Mouse (Mus musculus): ENCODE measurements at regions not wholly inside any gene's neighbourhood (a gene's known extent, or its start where the extent isn't known, plus 50 kb on each side); places are given as distances from the start of the nearest gene placed in this dataset.
"Not testable (repeated sequence)": the region's sequence is repeated elsewhere in the genome, so short reads cannot be mapped to it uniquely, and the experiment has no call there.

DNA sequence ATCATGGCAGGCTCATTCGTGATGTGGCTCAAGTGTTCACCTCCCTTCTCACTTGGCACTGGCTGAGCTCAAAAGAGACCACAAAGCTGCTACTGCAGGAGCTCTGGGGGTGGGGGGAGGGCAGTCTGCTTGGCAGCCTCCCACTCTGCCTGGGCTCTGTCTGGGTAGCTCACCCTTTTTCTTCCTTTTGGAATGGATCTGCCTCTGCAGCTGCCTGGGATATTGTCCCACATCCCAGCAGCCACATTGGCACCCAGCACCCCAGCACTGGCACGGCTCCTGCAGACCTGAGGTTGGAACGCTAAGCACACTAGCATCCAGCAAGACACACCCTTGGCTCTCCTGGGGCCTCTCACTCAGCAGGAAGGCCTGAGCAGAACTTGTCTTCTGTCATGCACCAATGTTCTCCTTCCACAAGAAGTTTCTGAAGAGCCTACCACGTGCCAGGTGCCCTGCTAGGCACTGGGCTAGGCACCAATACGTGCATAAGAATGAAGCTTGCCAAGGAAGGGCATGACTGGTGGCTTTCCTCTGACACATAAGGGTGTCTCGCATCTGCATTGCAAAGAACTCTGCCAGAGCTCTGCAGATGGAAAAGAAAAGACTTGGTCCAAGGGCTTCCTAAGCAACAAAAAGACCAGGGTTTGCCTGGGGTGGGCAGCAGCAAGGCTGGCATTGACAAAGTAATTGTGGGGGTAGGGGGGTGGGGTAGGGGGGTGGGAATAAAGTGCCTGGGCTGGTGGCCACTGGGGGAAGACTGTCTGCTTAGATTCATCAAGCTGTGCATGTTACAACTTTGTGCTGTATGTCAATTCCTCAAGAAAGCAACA is 112.1 kb upstream of the Sipa1l1 start:
- not testable (repeated sequence) for H3K4me2 ChIP-seq (replicated peaks; ENCODE audit: low read depth, low read length); H3K27me3 ChIP-seq (ENCODE audit: control insufficient read depth, insufficient read depth, low read length); H3K4me3 ChIP-seq (ENCODE audit: low read depth, low read length); DNase-seq (ENCODE audit: low spot score); ATAC-seq (ENCODE audit: low FRiP score); H3K4me1 ChIP-seq (replicated peaks; ENCODE audit: control insufficient read depth, insufficient read depth, low read length); H3K27ac ChIP-seq (ENCODE audit: low read depth, low read length); H3K36me3 ChIP-seq (ENCODE audit: control insufficient read depth, insufficient read depth, low read length); H3K9me3 ChIP-seq (ENCODE audit: control insufficient read depth, low read length); H3K9ac ChIP-seq (ENCODE audit: low read depth, low read length)
- no CpG with 5 or more reads among the region's 6 CpGs for WGBS

- WGBS: 89% methylated on average over 4 of the region's 4 CpGs
- Histone ChIP-seq H3K27me3 (ENCODE audit: control insufficient read depth, insufficient read depth, low read length) (no peaks in the 10 kb centered on the region), H3K9me3 (ENCODE audit: control insufficient read depth, low read length) (no peaks in the 10 kb centered on the region), H3K9ac (ENCODE audit: low read depth, low read length) (no peak overlapping the region), H3K27ac (ENCODE audit: low read depth, low read length) (no peak overlapping the region), H3K4me2 (replicated peaks; ENCODE audit: low read depth, low read length) (no peak overlapping the region), H3K4me1 (replicated peaks; ENCODE audit: control insufficient read depth, insufficient read depth, low read length) (no peaks in the 10 kb centered on the region), H3K4me3 (ENCODE audit: low read depth, low read length) (no peak overlapping the region), H3K36me3 (ENCODE audit: control insufficient read depth, insufficient read depth, low read length) (no peaks in the 10 kb centered on the region)
- DNase-seq (ENCODE audit: low spot score): no peak
- no peak for ATAC-seq (ENCODE audit: low FRiP score)
Measured at GRCm38 (mm10) chr12:82064986-82065385, 104.1 kb upstream of the Sipa1l1 start.

- H3K27me3 ChIP-seq (ENCODE audit: control insufficient read depth, insufficient read depth, low read length): no peaks in the 10 kb centered on the region
- 52% methylated on average over 4 of the region's 4 CpGs for WGBS
- DNase-seq (ENCODE audit: low spot score) (no peak), ATAC-seq (ENCODE audit: low FRiP score) (no peak)
- no peak overlapping the region for H3K4me3 ChIP-seq (ENCODE audit: low read depth, low read length)
- no peaks in the 10 kb centered on the region for H3K36me3 ChIP-seq (ENCODE audit: control insufficient read depth, insufficient read depth, low read length)
- no peak overlapping the region for H3K4me2 ChIP-seq (replicated peaks; ENCODE audit: low read depth, low read length)
- H3K9ac ChIP-seq (ENCODE audit: low read depth, low read length): no peak overlapping the region
- H3K9me3 ChIP-seq (ENCODE audit: control insufficient read depth, low read length): no peaks in the 10 kb centered on the region
- H3K4me1 ChIP-seq (replicated peaks; ENCODE audit: control insufficient read depth, insufficient read depth, low read length): no peaks in the 10 kb centered on the region
- no peak overlapping the region for H3K27ac ChIP-seq (ENCODE audit: low read depth, low read length)
Measured at GRCm38 (mm10) chr12:82066860-82067259, 102.3 kb upstream of the Sipa1l1 start.

GRCm38 (mm10) chr12:82069621-82070020 is 99.5 kb upstream of the Sipa1l1 start:
- Histone ChIP-seq H3K9me3 (ENCODE audit: control insufficient read depth, low read length) (no peaks in the 10 kb centered on the region), H3K27ac (ENCODE audit: low read depth, low read length) (no peak overlapping the region), H3K4me3 (ENCODE audit: low read depth, low read length) (no peak overlapping the region), H3K36me3 (ENCODE audit: control insufficient read depth, insufficient read depth, low read length) (no peaks in the 10 kb centered on the region), H3K9ac (ENCODE audit: low read depth, low read length) (no peak overlapping the region), H3K27me3 (ENCODE audit: control insufficient read depth, insufficient read depth, low read length) (no peaks in the 10 kb centered on the region), H3K4me1 (replicated peaks; ENCODE audit: control insufficient read depth, insufficient read depth, low read length) (no peaks in the 10 kb centered on the region), H3K4me2 (replicated peaks; ENCODE audit: low read depth, low read length) (no peak overlapping the region)
- DNase-seq (ENCODE audit: low spot score) (no peak), ATAC-seq (ENCODE audit: low FRiP score) (no peak)
- WGBS: 91% methylated on average over 9 of the region's 9 CpGs

GRCm38 (mm10) chr12:82072810-82073465 is 96.2 kb upstream of the Sipa1l1 start:
- Histone ChIP-seq H3K9me3 (ENCODE audit: control insufficient read depth, low read length) (no peaks in the 10 kb centered on the region), H3K9ac (ENCODE audit: low read depth, low read length) (no peak overlapping the region), H3K4me1 (replicated peaks; ENCODE audit: control insufficient read depth, insufficient read depth, low read length) (no peaks in the 10 kb centered on the region), H3K36me3 (ENCODE audit: control insufficient read depth, insufficient read depth, low read length) (no peaks in the 10 kb centered on the region), H3K4me3 (ENCODE audit: low read depth, low read length) (no peak overlapping the region), H3K27me3 (ENCODE audit: control insufficient read depth, insufficient read depth, low read length) (no peaks in the 10 kb centered on the region), H3K27ac (ENCODE audit: low read depth, low read length) (no peak overlapping the region), H3K4me2 (replicated peaks; ENCODE audit: low read depth, low read length) (no peak overlapping the region)
- WGBS: 67% methylated on average over 13 of the region's 13 CpGs
- DNase-seq (ENCODE audit: low spot score) (no peak), ATAC-seq (ENCODE audit: low FRiP score) (no peak)

DNA sequence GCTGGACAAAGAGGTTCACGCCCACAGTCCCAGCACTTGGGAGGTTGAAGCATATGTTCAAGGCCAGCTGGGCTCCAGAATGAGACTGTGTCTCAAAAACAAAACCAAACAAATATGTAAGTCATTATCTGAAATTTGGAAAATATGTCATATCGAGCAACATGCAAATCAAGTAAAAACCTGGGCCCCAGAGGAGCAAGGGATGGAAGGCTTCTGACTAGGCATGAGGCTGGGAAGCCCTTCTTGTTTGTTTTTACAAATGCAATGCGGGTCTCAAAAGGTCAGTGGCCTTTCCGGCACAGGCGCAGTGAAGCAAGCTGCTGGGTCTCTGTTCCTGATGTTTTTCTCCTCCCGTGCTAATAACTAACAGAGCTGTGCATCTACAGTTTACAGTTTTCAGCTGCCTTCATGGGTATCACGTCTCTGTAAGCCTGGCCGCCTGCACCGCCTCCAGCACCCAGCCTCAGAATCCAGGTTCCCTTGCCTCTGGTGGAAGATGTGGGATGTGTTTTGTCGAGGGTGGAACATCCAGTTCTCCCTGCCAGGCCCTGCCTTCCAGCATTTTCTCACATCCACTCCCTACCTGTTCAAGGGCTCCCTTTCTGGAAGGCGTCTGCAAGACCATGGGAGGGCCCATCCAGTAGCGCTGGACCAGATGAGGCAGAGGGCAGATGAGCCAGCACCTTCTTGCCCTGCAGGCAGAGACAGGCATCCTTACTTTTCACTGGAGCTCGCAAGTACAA is 93.5 kb upstream of the Sipa1l1 start:
- H3K4me3 ChIP-seq (ENCODE audit: low read depth, low read length): no peak overlapping the region
- ATAC-seq (ENCODE audit: low FRiP score) (no peak), DNase-seq (ENCODE audit: low spot score) (peak; percentile 20)
- H3K36me3 ChIP-seq (ENCODE audit: control insufficient read depth, insufficient read depth, low read length): no peaks in the 10 kb centered on the region
- WGBS: 58% methylated on average over 13 of the region's 13 CpGs
- no peaks in the 10 kb centered on the region for H3K4me1 ChIP-seq (replicated peaks; ENCODE audit: control insufficient read depth, insufficient read depth, low read length)
- no peak overlapping the region for H3K9ac ChIP-seq (ENCODE audit: low read depth, low read length)
- H3K27ac ChIP-seq (ENCODE audit: low read depth, low read length): no peak overlapping the region
- H3K9me3 ChIP-seq (ENCODE audit: control insufficient read depth, low read length): no peaks in the 10 kb centered on the region
- no peak overlapping the region for H3K4me2 ChIP-seq (replicated peaks; ENCODE audit: low read depth, low read length)
- H3K27me3 ChIP-seq (ENCODE audit: control insufficient read depth, insufficient read depth, low read length): no peaks in the 10 kb centered on the region

DNA sequence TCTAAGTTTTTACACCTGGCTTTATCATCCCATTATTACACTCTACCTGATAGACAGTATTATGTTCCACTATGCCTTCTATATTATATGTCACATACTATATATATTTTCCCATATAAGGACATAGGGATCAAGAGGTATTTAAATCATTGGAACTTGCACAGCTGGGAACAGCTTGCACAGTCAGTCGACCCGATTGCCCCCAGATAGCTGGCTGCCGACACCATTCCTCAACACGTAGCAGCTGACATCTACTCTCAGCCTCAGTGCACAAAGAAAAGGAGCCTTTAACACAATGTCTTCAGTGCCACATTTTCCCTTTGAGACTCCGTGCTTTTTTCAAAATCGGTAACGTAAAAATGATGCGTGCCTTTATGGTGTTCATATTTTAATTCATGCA is 92.4 kb upstream of the Sipa1l1 start:
- Histone ChIP-seq H3K36me3 (ENCODE audit: control insufficient read depth, insufficient read depth, low read length) (no peaks in the 10 kb centered on the region), H3K9ac (ENCODE audit: low read depth, low read length) (no peak overlapping the region), H3K4me1 (replicated peaks; ENCODE audit: control insufficient read depth, insufficient read depth, low read length) (no peaks in the 10 kb centered on the region), H3K9me3 (ENCODE audit: control insufficient read depth, low read length) (no peaks in the 10 kb centered on the region), H3K27me3 (ENCODE audit: control insufficient read depth, insufficient read depth, low read length) (no peaks in the 10 kb centered on the region), H3K4me3 (ENCODE audit: low read depth, low read length) (no peak overlapping the region), H3K27ac (ENCODE audit: low read depth, low read length) (no peak overlapping the region), H3K4me2 (replicated peaks; ENCODE audit: low read depth, low read length) (no peak overlapping the region)
- DNase-seq (ENCODE audit: low spot score): no peak
- 79% methylated on average over 8 of the region's 8 CpGs for WGBS
- ATAC-seq (ENCODE audit: low FRiP score): no peak

GRCm38 (mm10) chr12:82077945-82078344 is 91.2 kb upstream of the Sipa1l1 start:
- no peak overlapping the region for H3K4me2 ChIP-seq (replicated peaks; ENCODE audit: low read depth, low read length)
- no peaks in the 10 kb centered on the region for H3K27me3 ChIP-seq (ENCODE audit: control insufficient read depth, insufficient read depth, low read length)

More at GRCm38 (mm10) chr12:82077945-82078344, 91.2 kb upstream of the Sipa1l1 start:
- DNase-seq (ENCODE audit: low spot score) (no peak), ATAC-seq (ENCODE audit: low FRiP score) (no peak)
- H3K9me3 ChIP-seq (ENCODE audit: control insufficient read depth, low read length): no peaks in the 10 kb centered on the region
- H3K36me3 ChIP-seq (ENCODE audit: control insufficient read depth, insufficient read depth, low read length): no peaks in the 10 kb centered on the region
- H3K9ac ChIP-seq (ENCODE audit: low read depth, low read length): no peak overlapping the region
- H3K4me3 ChIP-seq (ENCODE audit: low read depth, low read length): no peak overlapping the region
- WGBS: 86% methylated on average over 5 of the region's 5 CpGs
- H3K4me1 ChIP-seq (replicated peaks; ENCODE audit: control insufficient read depth, insufficient read depth, low read length): no peaks in the 10 kb centered on the region
- H3K27ac ChIP-seq (ENCODE audit: low read depth, low read length): no peak overlapping the region
